Mouse (Mus musculus) myocyte (in vitro differentiated cells): Measurements from ENCODE around the gene St3gal5. TPM values are rescaled to one million over a fixed set of nuclear protein-coding genes. Genes with fewer than 3 reads are reported as not detected.
"Not testable (repeated sequence)": the region's sequence is repeated elsewhere in the genome, so short reads cannot be mapped to it uniquely, and the experiment has no call there.

Source experiments
- H3K27me3 ChIP-seq: one replicate; pipeline ENCODE4 v1.6.1; 2011; ENCODE audit not compliant: control insufficient read depth, insufficient read depth, insufficient read length
- H3K36me3 ChIP-seq: one replicate; pipeline ENCODE4 v1.6.1; 2011; ENCODE audit not compliant: control insufficient read depth, insufficient read depth
- H3K4me2 ChIP-seq: one replicate; pipeline ENCODE4 v1.6.1; 2011; ENCODE audit warnings: low read depth, control low read depth
- H3K4me3 ChIP-seq: one replicate; pipeline ENCODE4 v1.5.1; 2011; ENCODE audit warnings: mild to moderate bottlenecking, control low read depth, moderate library complexity
- H3K79me2 ChIP-seq: one replicate; pipeline ENCODE4 v1.6.1; 2011; ENCODE audit not compliant: control insufficient read depth, insufficient read depth
- H3ac ChIP-seq: one replicate; pipeline ENCODE4 v1.6.1; 2011; ENCODE audit not compliant: control insufficient read depth, insufficient read length
- CEBPB ChIP-seq: IDR thresholded peaks from 2 replicates; pipeline ENCODE4 v1.6.1; 2011; ENCODE audit warnings: mild to moderate bottlenecking, moderate library complexity; ENCODE audit not compliant: poor library complexity, insufficient read depth, severe bottlenecking
- E2F4 ChIP-seq: IDR thresholded peaks from one replicate; pipeline ENCODE4 v1.6.1; 2011; ENCODE audit warnings: mild to moderate bottlenecking, control low read depth, moderate library complexity; ENCODE audit not compliant: insufficient read depth
- MAX ChIP-seq: IDR thresholded peaks from one replicate; pipeline ENCODE4 v1.6.1; 2011; ENCODE audit warnings: low read depth, mild to moderate bottlenecking, control low read depth
- MYOD1 ChIP-seq, 3 experiments: IDR thresholded peaks; one replicate each; pipeline ENCODE4 v1.6.1; 2011; ENCODE audit warnings: control low read depth in 2 of 3, low read depth in 2 of 3, mild to moderate bottlenecking in 2 of 3, moderate library complexity in 1 of 3; ENCODE audit not compliant: insufficient read length in 2 of 3, control insufficient read depth in 1 of 3
- MYOG ChIP-seq, 3 experiments: IDR thresholded peaks; one replicate each; pipeline ENCODE4 v1.6.1; 2011; ENCODE audit warnings: control low read depth in 2 of 3, low read depth in 2 of 3, mild to moderate bottlenecking in 2 of 3; ENCODE audit not compliant: insufficient read length in 2 of 3, control insufficient read depth in 1 of 3, insufficient read depth in 1 of 3
- POLR2A ChIP-seq: IDR thresholded peaks from one replicate; pipeline ENCODE4 v1.6.1; 2011; ENCODE audit warnings: low read depth, mild to moderate bottlenecking, control low read depth, moderate library complexity; ENCODE audit not compliant: insufficient read length
- POLR2AphosphoS2 ChIP-seq: IDR thresholded peaks from one replicate; pipeline ENCODE4 v1.6.1; 2011; ENCODE audit warnings: low read depth, control low read depth; ENCODE audit not compliant: insufficient read length
- REST ChIP-seq: IDR thresholded peaks from one replicate; pipeline ENCODE4 v1.6.1; 2011; ENCODE audit warnings: mild to moderate bottlenecking, control low read depth, moderate library complexity; ENCODE audit not compliant: insufficient read depth, insufficient read length
- SRF ChIP-seq: IDR thresholded peaks from one replicate; pipeline ENCODE4 v1.6.1; 2011; ENCODE audit warnings: low read depth; ENCODE audit not compliant: control insufficient read depth, insufficient read length
- TCF12 ChIP-seq: IDR thresholded peaks from one replicate; pipeline ENCODE4 v1.6.1; 2011; ENCODE audit warnings: mild to moderate bottlenecking, control low read depth; ENCODE audit not compliant: poor library complexity, insufficient read depth, severe bottlenecking
- TCF3 ChIP-seq: IDR thresholded peaks from one replicate; pipeline ENCODE4 v1.6.1; 2011; ENCODE audit warnings: low read depth, control low read depth; ENCODE audit not compliant: insufficient read length
- USF1 ChIP-seq: IDR thresholded peaks from one replicate; pipeline ENCODE4 v1.6.1; 2011; ENCODE audit warnings: low read depth, mild to moderate bottlenecking, control low read depth, moderate library complexity
- polyA plus RNA-seq: library from polyadenylated mRNA; unstranded; fragments of >200 nt; fragmentation: generic; extraction: Trizol; gene quantifications from one replicate; pipeline ENCODE4 v1.2.1, GENCODE M21; 2012; ENCODE audit warnings: missing spikeins

The St3gal5 gene
- polyA plus RNA-seq, 1 experiment, result 94.5 TPM

- H3K79me2 ChIP-seq, result no peaks in the 10 kb centered on the region
- H3K36me3 ChIP-seq, result peaks cover 40% of the 10 kb centered on the region
- no peak overlapping the region for H3ac ChIP-seq
- TF ChIP-seq MYOD1 (IDR thresholded peaks at IDR 0.05; ENCODE audit: control insufficient read depth in 1 of 3, insufficient read length in 2 of 3, low read depth in 2 of 3), result no peak
- no peak for TF ChIP-seq REST
- no peak for TF ChIP-seq POLR2AphosphoS2
- no peak for TF ChIP-seq SRF
- TF ChIP-seq MAX, result no peak
- no peak for TF ChIP-seq TCF12
- TF ChIP-seq E2F4, result no peak
- no peak for TF ChIP-seq MYOG (IDR thresholded peaks at IDR 0.05; ENCODE audit: control insufficient read depth in 1 of 3, insufficient read depth in 1 of 3, insufficient read length in 2 of 3, low read depth in 2 of 3)
- no peak for TF ChIP-seq TCF3
- no peak for TF ChIP-seq CEBPB
- no peak for TF ChIP-seq POLR2A
- TF ChIP-seq USF1, result no peak
- H3K4me2 ChIP-seq, result no peak overlapping the region
- no peak overlapping the region for H3K4me3 ChIP-seq
- no peaks in the 10 kb centered on the region for H3K27me3 ChIP-seq
Observed at GRCm38 (mm10) chr6:72149797-72150196, 52.4 kb downstream of the St3gal5 start.

- no peak for TF ChIP-seq CEBPB
- no peak for TF ChIP-seq USF1
- TF ChIP-seq SRF, result no peak
- TF ChIP-seq TCF12, result no peak
- TF ChIP-seq POLR2AphosphoS2, result no peak
- TF ChIP-seq TCF3, result no peak
- no peak for TF ChIP-seq REST
- no peak for TF ChIP-seq MAX
- TF ChIP-seq POLR2A, result no peak
- no peak for TF ChIP-seq E2F4
- no peak for TF ChIP-seq MYOG (IDR thresholded peaks at IDR 0.05; ENCODE audit: control insufficient read depth in 1 of 3, insufficient read depth in 1 of 3, insufficient read length in 2 of 3, low read depth in 2 of 3)
- no peak for TF ChIP-seq MYOD1 (IDR thresholded peaks at IDR 0.05; ENCODE audit: control insufficient read depth in 1 of 3, insufficient read length in 2 of 3, low read depth in 2 of 3)
- H3K36me3 ChIP-seq, result peaks cover 37% of the 10 kb centered on the region
Observed at GRCm38 (mm10) chr6:72152707-72153106, 55.3 kb downstream of the St3gal5 start.

GRCm38 (mm10) chr6:72153455-72153854 lies 56.1 kb downstream of the St3gal5 start:
- H3K27me3 ChIP-seq, result no peaks in the 10 kb centered on the region
- H3ac ChIP-seq, result no peak overlapping the region
- no peaks in the 10 kb centered on the region for H3K79me2 ChIP-seq
- peak overlapping the region; percentile 61 for H3K4me2 ChIP-seq
- no peak overlapping the region for H3K4me3 ChIP-seq
- TF ChIP-seq MYOD1 (IDR thresholded peaks at IDR 0.05; ENCODE audit: control insufficient read depth in 1 of 3, insufficient read length in 2 of 3, low read depth in 2 of 3) (peak in 2 of 3 experiments; percentile 62 to 78), MYOG (IDR thresholded peaks at IDR 0.05; ENCODE audit: control insufficient read depth in 1 of 3, insufficient read depth in 1 of 3, insufficient read length in 2 of 3, low read depth in 2 of 3) (peak; percentile 16 to 80 (median 63)), TCF12 (no peak), POLR2A (peak; percentile 25), REST (no peak)
- H3K36me3 ChIP-seq, result peaks cover 29% of the 10 kb centered on the region

More at GRCm38 (mm10) chr6:72152707-72153106, 55.3 kb downstream of the St3gal5 start:
- H3K27me3 ChIP-seq, result no peaks in the 10 kb centered on the region
- no peak overlapping the region for H3ac ChIP-seq
- no peaks in the 10 kb centered on the region for H3K79me2 ChIP-seq
- H3K4me3 ChIP-seq, result no peak overlapping the region
- H3K4me2 ChIP-seq, result no peak overlapping the region

- H3K36me3 ChIP-seq, result peaks cover 25% of the 10 kb centered on the region
- H3K4me3 ChIP-seq, result not testable (repeated sequence)
Observed at GRCm38 (mm10) chr6:72154008-72154407, 56.6 kb downstream of the St3gal5 start.

GRCm38 (mm10) chr6:72154938-72155531 lies 57.6 kb downstream of the St3gal5 start:
- H3K4me2 ChIP-seq, result no peak overlapping the region
- H3K4me3 ChIP-seq, result no peak overlapping the region
- no peaks in the 10 kb centered on the region for H3K79me2 ChIP-seq
- no peaks in the 10 kb centered on the region for H3K27me3 ChIP-seq
- TF ChIP-seq E2F4 (no peak), TCF12 (no peak), MYOD1 (IDR thresholded peaks at IDR 0.05; ENCODE audit: control insufficient read depth in 1 of 3, insufficient read length in 2 of 3, low read depth in 2 of 3) (peak; percentile 77 to 99 (median 99)), TCF3 (peak; percentile 58), POLR2A (peak; percentile 11), MYOG (IDR thresholded peaks at IDR 0.05; ENCODE audit: control insufficient read depth in 1 of 3, insufficient read depth in 1 of 3, insufficient read length in 2 of 3, low read depth in 2 of 3) (peak in 2 of 3 experiments; percentile 63 to 85), USF1 (no peak)
- no peak overlapping the region for H3ac ChIP-seq
- H3K36me3 ChIP-seq, result peaks cover 14% of the 10 kb centered on the region

More at GRCm38 (mm10) chr6:72154008-72154407, 56.6 kb downstream of the St3gal5 start:
- TF ChIP-seq TCF12, result peak; percentile 90
- peak; percentile 54 to 71 (median 63) for TF ChIP-seq MYOD1 (IDR thresholded peaks at IDR 0.05; ENCODE audit: control insufficient read depth in 1 of 3, insufficient read length in 2 of 3, low read depth in 2 of 3)
- TF ChIP-seq MYOG (IDR thresholded peaks at IDR 0.05; ENCODE audit: control insufficient read depth in 1 of 3, insufficient read depth in 1 of 3, insufficient read length in 2 of 3, low read depth in 2 of 3), result peak; percentile 57 to 83 (median 68)
- peak overlapping the region; percentile 61 for H3K4me2 ChIP-seq
- not testable (repeated sequence) for H3K27me3 ChIP-seq, H3K79me2 ChIP-seq, H3ac ChIP-seq
